Mouse (Mus musculus): ENCODE data around the gene Bcap29. TPM values are rescaled to one million over a fixed set of nuclear protein-coding genes. Genes with fewer than 3 reads are reported as not detected.
"Not testable (repeated sequence)": the region's sequence is repeated elsewhere in the genome, so short reads cannot be mapped to it uniquely, and the experiment has no call there.

Gene Bcap29
- polyA plus RNA-seq, 1 experiment from 2014 or later: 32.7 TPM

GRCm38 (mm10) chr12:31567535-31567934 is 66.9 kb downstream of the Bcap29 start:
- peak overlapping the region; percentile 40 for H3K4me2 ChIP-seq (ENCODE audit: low read length)
- not testable (repeated sequence) for DNase-seq (ENCODE audit: low spot score); H3K4me1 ChIP-seq (ENCODE audit: control insufficient read depth, insufficient read depth, low read length); H3K27ac ChIP-seq (ENCODE audit: low read depth, low read length); ATAC-seq; H3K9ac ChIP-seq (ENCODE audit: low read length); H3K9me3 ChIP-seq (replicated peaks; ENCODE audit: control insufficient read depth, low read length); H3K36me3 ChIP-seq (ENCODE audit: control insufficient read depth, insufficient read depth, low read length); H3K27me3 ChIP-seq (replicated peaks; ENCODE audit: control insufficient read depth, insufficient read depth, low read length)
- H3K4me3 ChIP-seq (ENCODE audit: low read depth, low read length): 0 out of 2 replicates have a peak overlapping the region, but pooled peaks have one; percentile 10
- WGBS: 24% methylated on average over 10 of the region's 10 CpGs

- WGBS: 75% methylated on average over 5 of the region's 5 CpGs
- H3K9me3 ChIP-seq (replicated peaks; ENCODE audit: control insufficient read depth, low read length): no peaks in the 10 kb centered on the region
- no peaks in the 10 kb centered on the region for H3K36me3 ChIP-seq (ENCODE audit: control insufficient read depth, insufficient read depth, low read length)
- no peak overlapping the region for H3K9ac ChIP-seq (ENCODE audit: low read length)
- ATAC-seq (no peak), DNase-seq (ENCODE audit: low spot score) (no peak)
- peaks cover 38% of the 10 kb centered on the region for H3K27me3 ChIP-seq (replicated peaks; ENCODE audit: control insufficient read depth, insufficient read depth, low read length)
- no peak overlapping the region for H3K27ac ChIP-seq (ENCODE audit: low read depth, low read length)
- H3K4me1 ChIP-seq (ENCODE audit: control insufficient read depth, insufficient read depth, low read length): no peaks in the 10 kb centered on the region
- H3K4me3 ChIP-seq (ENCODE audit: low read depth, low read length): no peak overlapping the region
- H3K4me2 ChIP-seq (ENCODE audit: low read length): no peak overlapping the region
These were observed 73.7 kb downstream of the Bcap29 start for GRCm38 (mm10) chr12:31560712-31561111.

GRCm38 (mm10) chr12:31560002-31560401 is 74.5 kb downstream of the Bcap29 start:
- Histone ChIP-seq H3K9ac (ENCODE audit: low read length) (no peak overlapping the region; the same call in 1 of the 2 replicates), H3K9me3 (replicated peaks; ENCODE audit: control insufficient read depth, low read length) (no peaks in the 10 kb centered on the region), H3K36me3 (ENCODE audit: control insufficient read depth, insufficient read depth, low read length) (no peaks in the 10 kb centered on the region), H3K4me1 (ENCODE audit: control insufficient read depth, insufficient read depth, low read length) (no peaks in the 10 kb centered on the region), H3K4me3 (ENCODE audit: low read depth, low read length) (no peak overlapping the region), H3K4me2 (ENCODE audit: low read length) (peak overlapping the region; percentile 99), H3K27me3 (replicated peaks; ENCODE audit: control insufficient read depth, insufficient read depth, low read length) (peaks cover 39% of the 10 kb centered on the region), H3K27ac (ENCODE audit: low read depth, low read length) (no peak overlapping the region)
- ATAC-seq (no peak), DNase-seq (ENCODE audit: low spot score) (no peak)
- 12% methylated on average over 5 of the region's 5 CpGs for WGBS

GRCm38 (mm10) chr12:31554371-31554770 is 80.1 kb downstream of the Bcap29 start:
- no peak for DNase-seq (ENCODE audit: low spot score)
- Histone ChIP-seq H3K27ac (ENCODE audit: low read depth, low read length) (no peak overlapping the region), H3K9ac (ENCODE audit: low read length) (no peak overlapping the region), H3K4me2 (ENCODE audit: low read length) (no peak overlapping the region), H3K9me3 (replicated peaks; ENCODE audit: control insufficient read depth, low read length) (no peaks in the 10 kb centered on the region), H3K4me1 (ENCODE audit: control insufficient read depth, insufficient read depth, low read length) (no peaks in the 10 kb centered on the region), H3K4me3 (ENCODE audit: low read depth, low read length) (no peak overlapping the region), H3K36me3 (ENCODE audit: control insufficient read depth, insufficient read depth, low read length) (no peaks in the 10 kb centered on the region), H3K27me3 (replicated peaks; ENCODE audit: control insufficient read depth, insufficient read depth, low read length) (peaks cover 24% of the 10 kb centered on the region)
- no peak for ATAC-seq
- 83% methylated on average over 1 of the region's 1 CpGs for WGBS

- Histone ChIP-seq H3K9me3 (replicated peaks; ENCODE audit: control insufficient read depth, low read length) (no peaks in the 10 kb centered on the region), H3K27ac (ENCODE audit: low read depth, low read length) (no peak overlapping the region), H3K4me1 (ENCODE audit: control insufficient read depth, insufficient read depth, low read length) (no peaks in the 10 kb centered on the region), H3K4me3 (ENCODE audit: low read depth, low read length) (no peak overlapping the region), H3K27me3 (replicated peaks; ENCODE audit: control insufficient read depth, insufficient read depth, low read length) (0 out of 2 replicates have a peak, but pooled peaks cover 7% of the 10 kb centered on the region), H3K4me2 (ENCODE audit: low read length) (no peak overlapping the region), H3K9ac (ENCODE audit: low read length) (no peak overlapping the region), H3K36me3 (ENCODE audit: control insufficient read depth, insufficient read depth, low read length) (no peaks in the 10 kb centered on the region)
- ATAC-seq (no peak), DNase-seq (ENCODE audit: low spot score) (no peak)
- 74% methylated on average over 1 of the region's 1 CpGs for WGBS
These were observed 83.2 kb downstream of the Bcap29 start for GRCm38 (mm10) chr12:31551252-31551651.

GRCm38 (mm10) chr12:31546061-31546460 is 88.4 kb downstream of the Bcap29 start:
- Histone ChIP-seq H3K4me1 (ENCODE audit: control insufficient read depth, insufficient read depth, low read length) (no peaks in the 10 kb centered on the region), H3K27ac (ENCODE audit: low read depth, low read length) (no peak overlapping the region), H3K4me3 (ENCODE audit: low read depth, low read length) (no peak overlapping the region), H3K9ac (ENCODE audit: low read length) (no peak overlapping the region), H3K36me3 (ENCODE audit: control insufficient read depth, insufficient read depth, low read length) (no peaks in the 10 kb centered on the region), H3K9me3 (replicated peaks; ENCODE audit: control insufficient read depth, low read length) (no peaks in the 10 kb centered on the region), H3K27me3 (replicated peaks; ENCODE audit: control insufficient read depth, insufficient read depth, low read length) (no peaks in the 10 kb centered on the region), H3K4me2 (ENCODE audit: low read length) (no peak overlapping the region)
- ATAC-seq (no peak), DNase-seq (ENCODE audit: low spot score) (no peak)
- WGBS: 83% methylated on average over 1 of the region's 1 CpGs

- Histone ChIP-seq H3K4me3 (ENCODE audit: low read depth, low read length) (no peak overlapping the region), H3K27ac (ENCODE audit: low read depth, low read length) (no peak overlapping the region), H3K27me3 (replicated peaks; ENCODE audit: control insufficient read depth, insufficient read depth, low read length) (no peaks in the 10 kb centered on the region), H3K9ac (ENCODE audit: low read length) (no peak overlapping the region), H3K36me3 (ENCODE audit: control insufficient read depth, insufficient read depth, low read length) (no peaks in the 10 kb centered on the region), H3K4me1 (ENCODE audit: control insufficient read depth, insufficient read depth, low read length) (no peaks in the 10 kb centered on the region), H3K9me3 (replicated peaks; ENCODE audit: control insufficient read depth, low read length) (no peaks in the 10 kb centered on the region), H3K4me2 (ENCODE audit: low read length) (no peak overlapping the region)
- ATAC-seq: no peak
- WGBS: 56% methylated on average over 2 of the region's 2 CpGs
- DNase-seq (ENCODE audit: low spot score): no peak
These were observed 89.2 kb downstream of the Bcap29 start for GRCm38 (mm10) chr12:31545219-31545618.

- WGBS: 80% methylated on average over 5 of the region's 5 CpGs
- no peak for ATAC-seq
- no peak for DNase-seq (ENCODE audit: low spot score)
These were observed 92.9 kb downstream of the Bcap29 start for GRCm38 (mm10) chr12:31541541-31541940.

More at GRCm38 (mm10) chr12:31541541-31541940, 92.9 kb downstream of the Bcap29 start:
- no peak overlapping the region for H3K9ac ChIP-seq (ENCODE audit: low read length)
- H3K4me1 ChIP-seq (ENCODE audit: control insufficient read depth, insufficient read depth, low read length): no peaks in the 10 kb centered on the region
- H3K9me3 ChIP-seq (replicated peaks; ENCODE audit: control insufficient read depth, low read length): no peaks in the 10 kb centered on the region
- no peak overlapping the region for H3K27ac ChIP-seq (ENCODE audit: low read depth, low read length)
- H3K36me3 ChIP-seq (ENCODE audit: control insufficient read depth, insufficient read depth, low read length): no peaks in the 10 kb centered on the region
- no peak overlapping the region for H3K4me2 ChIP-seq (ENCODE audit: low read length)
- H3K27me3 ChIP-seq (replicated peaks; ENCODE audit: control insufficient read depth, insufficient read depth, low read length): no peaks in the 10 kb centered on the region
- no peak overlapping the region for H3K4me3 ChIP-seq (ENCODE audit: low read depth, low read length)
